Mouse (Mus musculus): ENCODE measurements around the gene Tnfrsf17. TPM values are rescaled to one million over a fixed set of nuclear protein-coding genes. Genes with fewer than 3 reads are reported as not detected.
"Not testable (repeated sequence)": the region's sequence is repeated elsewhere in the genome, so short reads cannot be mapped to it uniquely, and the experiment has no call there.

Gene Tnfrsf17
- total RNA-seq, 1 experiment from 2014 or later: not detected

- 0 out of 2 replicates have a peak, but pooled peaks have one; percentile 20 for ATAC-seq (ENCODE audit: extremely low read depth, insufficient number of reproducible peaks, low FRiP score, poor library complexity, severe bottlenecking)
These were observed 9.9 kb downstream of the Tnfrsf17 start for GRCm38 (mm10) chr16:11323324-11324051.

GRCm38 (mm10) chr16:11330081-11330800, 16.6 kb downstream of the Tnfrsf17 start:
- no peak for ATAC-seq (ENCODE audit: extremely low read depth, insufficient number of reproducible peaks, low FRiP score, poor library complexity, severe bottlenecking)

GRCm38 (mm10) chr16:11331030-11331429, 17.4 kb downstream of the Tnfrsf17 start:
- no peak for ATAC-seq (ENCODE audit: extremely low read depth, insufficient number of reproducible peaks, low FRiP score, poor library complexity, severe bottlenecking)

GRCm38 (mm10) chr16:11343292-11343815, 29.7 kb downstream of the Tnfrsf17 start:
- ATAC-seq (ENCODE audit: extremely low read depth, insufficient number of reproducible peaks, low FRiP score, poor library complexity, severe bottlenecking): peak; percentile 66

GRCm38 (mm10) chr16:11351903-11352302, 38.3 kb downstream of the Tnfrsf17 start:
- ATAC-seq (ENCODE audit: extremely low read depth, insufficient number of reproducible peaks, low FRiP score, poor library complexity, severe bottlenecking): no peak

GRCm38 (mm10) chr16:11359173-11359572, 45.6 kb downstream of the Tnfrsf17 start:
- no peak for ATAC-seq (ENCODE audit: extremely low read depth, insufficient number of reproducible peaks, low FRiP score, poor library complexity, severe bottlenecking)

- no peak for ATAC-seq (ENCODE audit: extremely low read depth, insufficient number of reproducible peaks, low FRiP score, poor library complexity, severe bottlenecking)
These were observed 46.3 kb downstream of the Tnfrsf17 start for GRCm38 (mm10) chr16:11359919-11360318.

- ATAC-seq (ENCODE audit: extremely low read depth, insufficient number of reproducible peaks, low FRiP score, poor library complexity, severe bottlenecking): not testable (repeated sequence)
These were observed 47.0 kb downstream of the Tnfrsf17 start for GRCm38 (mm10) chr16:11360576-11360975.

- no peak for ATAC-seq (ENCODE audit: extremely low read depth, insufficient number of reproducible peaks, low FRiP score, poor library complexity, severe bottlenecking)
These were observed 52.0 kb downstream of the Tnfrsf17 start for GRCm38 (mm10) chr16:11365626-11366025.

GRCm38 (mm10) chr16:11366851-11367250, 53.2 kb downstream of the Tnfrsf17 start:
- no peak for ATAC-seq (ENCODE audit: extremely low read depth, insufficient number of reproducible peaks, low FRiP score, poor library complexity, severe bottlenecking)

GRCm38 (mm10) chr16:11368412-11368811, 54.8 kb downstream of the Tnfrsf17 start:
- no peak for ATAC-seq (ENCODE audit: extremely low read depth, insufficient number of reproducible peaks, low FRiP score, poor library complexity, severe bottlenecking)

GRCm38 (mm10) chr16:11369162-11369561, 55.5 kb downstream of the Tnfrsf17 start:
- ATAC-seq (ENCODE audit: extremely low read depth, insufficient number of reproducible peaks, low FRiP score, poor library complexity, severe bottlenecking): no peak

- no peak for ATAC-seq (ENCODE audit: extremely low read depth, insufficient number of reproducible peaks, low FRiP score, poor library complexity, severe bottlenecking)
These were observed 56.0 kb downstream of the Tnfrsf17 start for GRCm38 (mm10) chr16:11369642-11370041.

Other genes starting within 250 kb of the Tnfrsf17 start
- 208 and 209 TPM in 2 replicates for gene Litaf, start 247.7 kb upstream of the Tnfrsf17 start, total RNA-seq (2017)
- 44.1 and 46.4 TPM in 2 replicates for gene Txndc11, start 179.2 kb upstream of the Tnfrsf17 start, total RNA-seq (2017)
- 495 and 507 TPM in 2 replicates for gene Zc3h7a, start 137.4 kb upstream of the Tnfrsf17 start, total RNA-seq (2017)
- 69.9 and 76.5 TPM in 2 replicates for gene Rsl1d1, start 110.5 kb upstream of the Tnfrsf17 start, total RNA-seq (2017)
- gene Gspt1, start 59.5 kb upstream of the Tnfrsf17 start, total RNA-seq (2017): 44.6 and 45.8 TPM in 2 replicates
- 123 and 135 TPM in 2 replicates for gene Snx29, start 9.1 kb downstream of the Tnfrsf17 start, total RNA-seq (2017)

All from neutrophil, adult 5-6 weeks (primary cell).